In genomic region chr2:131416482-131416881, GRCm38 (mm10) we compare ENCODE assay signal across 8 mouse cellular contexts.
DNase-seq lines count a peak whose midpoint lies in the region; ATAC-seq and TF ChIP-seq lines count a peak whose summit lies in the region.

No protein-coding gene starts in this region.

- no peaks in the 10 kb centered on the region for H3K27me3 ChIP-seq in kidney, postnatal 0 days (ENCODE audit: insufficient read depth, low read length)
- H3K27me3 ChIP-seq in liver, embryonic 16.5 days (ENCODE audit: control insufficient read depth, insufficient read depth, low read depth, low read length): no peaks in the 10 kb centered on the region

- H3K4me2 ChIP-seq in kidney, postnatal 0 days (ENCODE audit: low read length): no peak overlapping the region
- H3K4me2 ChIP-seq in liver, embryonic 16.5 days (ENCODE audit: low read depth, low read length): no peak overlapping the region

- no peak overlapping the region for H3K27ac ChIP-seq in cortical plate, adult 2 months (ENCODE audit: insufficient read depth, low read length)
- H3K27ac ChIP-seq in kidney, postnatal 0 days: no peak overlapping the region
- H3K27ac ChIP-seq in liver, embryonic 16.5 days (ENCODE audit: low read length): no peak overlapping the region

- peak; percentile 90 for TF ChIP-seq CTCF in cortical plate, adult 2 months (IDR thresholded peaks at IDR 0.05; ENCODE audit: extremely low read depth, insufficient read depth, low read length)
- peak; percentile 88 for TF ChIP-seq CTCF in kidney, postnatal 0 days (IDR thresholded peaks at IDR 0.05; ENCODE audit: low read depth)

- DNase-seq in adrenal gland, adult (ENCODE audit: inconsistent age in 2 of 2, low spot score in 1 of 2): peak; percentile 55 to 84
- DNase-seq in adrenal gland, adult 8-10 months: no peak
- peak; percentile 57 for DNase-seq in R1 (ENCODE audit: low read depth, low spot score)
- DNase-seq in kidney, postnatal 0 days (ENCODE audit: low spot score): peak; percentile 87
- DNase-seq in right cerebral cortex, postnatal 25 days: peak; percentile 62

- no peaks in the 10 kb centered on the region for H3K36me3 ChIP-seq in kidney, postnatal 0 days (ENCODE audit: insufficient read depth, low read length)
- H3K36me3 ChIP-seq in liver, embryonic 16.5 days (ENCODE audit: control insufficient read depth, insufficient read depth): no peaks in the 10 kb centered on the region

- no peaks in the 10 kb centered on the region for H3K9me3 ChIP-seq in kidney, postnatal 0 days (replicated peaks; ENCODE audit: low read length)
- H3K9me3 ChIP-seq in liver, embryonic 16.5 days (replicated peaks; ENCODE audit: control insufficient read depth, low read length): no peaks in the 10 kb centered on the region

- no peak overlapping the region for H3K4me3 ChIP-seq in cortical plate, adult 2 months (ENCODE audit: insufficient read depth, low read length)
- no peak overlapping the region for H3K4me3 ChIP-seq in kidney, postnatal 0 days (replicated peaks; ENCODE audit: low read depth, low read length)
- no peak overlapping the region for H3K4me3 ChIP-seq in liver, embryonic 16.5 days (ENCODE audit: low read depth, low read length)

- H3K4me1 ChIP-seq in cortical plate, adult 2 months (ENCODE audit: control insufficient read depth, insufficient read depth, low read length): no peaks in the 10 kb centered on the region
- H3K4me1 ChIP-seq in kidney, postnatal 0 days (replicated peaks; ENCODE audit: insufficient read depth, low read length): no peaks in the 10 kb centered on the region
- no peaks in the 10 kb centered on the region for H3K4me1 ChIP-seq in liver, embryonic 16.5 days (ENCODE audit: control insufficient read depth, low read depth, low read length)

- ATAC-seq in granulocyte monocyte progenitor cell, adult 5-6 weeks (replicated peaks; ENCODE audit: poor library complexity, severe bottlenecking): peak; percentile 85
- no peak for ATAC-seq in kidney, postnatal 0 days (replicated peaks; ENCODE audit: low FRiP score, low read depth)
- ATAC-seq in liver, embryonic 16.5 days (ENCODE audit: low read depth): 0 out of 2 replicates have a peak, but pooled peaks have one; percentile 13

- no peak for TF ChIP-seq POLR2A in cortical plate, adult 2 months (IDR thresholded peaks at IDR 0.05; ENCODE audit: extremely low read depth, insufficient read depth, low read length)

- H3K9ac ChIP-seq in kidney, postnatal 0 days (ENCODE audit: low read depth, low read length): no peak overlapping the region
- no peak overlapping the region for H3K9ac ChIP-seq in liver, embryonic 16.5 days (ENCODE audit: low read depth, low read length)

- 33% methylated on average over 6 of the region's 6 CpGs for WGBS in kidney, postnatal 0 days
- WGBS in liver, embryonic 16.5 days (ENCODE audit: insufficient replicate concordance): 26% methylated on average over 6 of the region's 6 CpGs
